Mouse (Mus musculus): Measurements from ENCODE around the gene Bsn.

The Bsn gene

DNA sequence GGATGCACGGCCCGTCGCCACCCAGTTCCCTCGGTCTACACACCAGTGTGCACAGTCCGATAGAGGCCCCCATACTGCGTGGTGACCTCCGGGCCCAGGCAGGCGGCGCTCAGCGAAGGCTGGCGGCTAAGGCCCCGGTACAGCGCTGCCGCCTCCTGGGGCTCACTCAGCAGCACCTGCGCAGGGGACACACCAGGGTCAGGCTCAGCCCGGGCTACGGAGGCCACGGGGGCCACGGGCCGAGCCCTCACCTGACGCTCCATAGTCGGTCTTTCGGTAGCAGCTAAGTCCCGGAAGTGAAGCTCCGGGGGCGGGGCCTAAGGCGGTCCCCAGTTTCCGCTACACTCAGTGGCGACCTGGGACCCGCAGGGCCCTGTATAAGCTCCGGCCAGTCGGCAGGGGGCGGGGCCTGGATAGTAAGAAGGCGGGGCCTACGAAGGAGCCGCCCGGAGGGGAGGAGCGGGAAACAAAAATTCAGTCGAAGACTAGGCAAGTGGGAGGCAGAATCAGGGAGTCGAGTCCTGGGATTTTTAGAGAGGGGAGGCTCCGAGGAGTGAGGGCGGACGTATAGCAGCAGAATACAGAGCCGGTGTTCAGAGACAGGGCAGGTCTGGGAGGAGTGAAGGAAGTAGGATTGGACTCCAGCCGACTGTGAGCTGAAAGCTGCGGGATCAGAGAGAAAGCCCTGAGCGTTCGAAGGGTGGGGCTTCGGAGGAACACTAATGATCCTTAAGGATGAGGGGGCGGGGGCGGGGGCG is 95.8 kb downstream of the Bsn start, which contains the start of gene Apeh:
Apeh (minus strand) TSS at position 423 of the 758 bp plus-strand sequence.
- peak; percentile 99 for DNase-seq (ENCODE audit: inconsistent ontology term)

DNA sequence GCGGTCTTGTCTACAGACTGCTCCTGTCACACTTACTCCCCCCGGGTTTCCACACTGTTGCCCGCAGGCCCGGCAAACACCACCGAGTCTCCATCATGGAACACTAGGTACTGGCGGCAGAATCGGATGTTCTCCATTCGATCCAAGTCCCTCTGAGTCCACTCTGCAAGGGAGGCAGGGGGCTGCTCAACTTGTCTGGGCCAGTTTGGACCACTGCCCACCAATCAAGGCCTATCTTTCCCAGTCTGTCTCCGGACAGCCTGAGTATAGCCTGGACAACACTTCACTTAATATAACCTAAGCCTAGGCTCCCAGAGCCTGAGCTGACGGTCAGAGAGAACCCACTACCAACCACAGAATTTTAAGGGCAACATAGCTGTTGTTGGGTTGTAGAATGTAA is 96.6 kb downstream of the Bsn start:
- DNase-seq (ENCODE audit: inconsistent ontology term) = no peak

DNA sequence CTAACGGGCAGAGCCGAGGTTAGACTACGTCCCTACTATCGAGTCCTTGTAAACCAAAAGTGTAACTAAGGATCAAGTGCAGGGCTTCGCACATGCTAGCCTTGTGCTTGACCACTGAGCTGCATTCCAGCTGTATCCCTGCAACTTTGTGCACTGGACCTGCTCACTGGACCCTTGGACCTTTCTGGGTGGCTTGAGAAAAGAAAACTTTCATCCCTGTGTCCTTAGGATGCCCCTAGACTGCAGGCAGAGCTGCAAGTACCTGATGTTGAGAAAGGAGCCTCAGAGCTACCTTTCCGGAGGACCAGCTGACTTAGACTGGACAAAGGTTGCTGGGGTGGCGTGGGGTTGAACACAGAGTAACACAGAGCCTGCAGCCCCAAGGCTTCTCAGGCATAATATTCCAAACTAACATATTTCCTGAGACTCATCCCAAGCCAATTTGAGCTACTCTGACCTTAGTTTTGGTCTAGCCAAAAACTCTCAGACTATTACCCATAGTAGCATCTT is 99.5 kb downstream of the Bsn start:
- DNase-seq (ENCODE audit: inconsistent ontology term) = no peak

DNA sequence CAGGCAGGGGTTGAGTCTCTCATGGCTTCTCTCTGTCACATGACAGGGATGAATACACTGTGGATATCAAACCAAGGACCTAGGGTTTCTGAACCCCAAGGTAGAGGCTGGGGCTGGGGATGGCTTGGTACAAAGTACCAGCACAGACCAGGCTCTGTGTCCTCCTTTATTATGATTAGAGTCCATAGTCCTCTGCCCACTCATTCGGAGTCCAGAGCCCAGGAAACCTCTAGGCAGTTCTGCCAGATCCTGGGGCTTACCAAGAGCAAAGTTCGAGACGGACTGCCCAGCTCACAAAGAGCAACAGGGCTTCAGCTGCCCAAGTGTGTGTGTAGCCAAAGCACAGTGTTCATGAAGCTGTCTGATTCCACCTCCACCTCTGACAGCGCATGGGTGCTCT is 104.9 kb downstream of the Bsn start:
- DNase-seq (ENCODE audit: inconsistent ontology term) = no peak

DNA sequence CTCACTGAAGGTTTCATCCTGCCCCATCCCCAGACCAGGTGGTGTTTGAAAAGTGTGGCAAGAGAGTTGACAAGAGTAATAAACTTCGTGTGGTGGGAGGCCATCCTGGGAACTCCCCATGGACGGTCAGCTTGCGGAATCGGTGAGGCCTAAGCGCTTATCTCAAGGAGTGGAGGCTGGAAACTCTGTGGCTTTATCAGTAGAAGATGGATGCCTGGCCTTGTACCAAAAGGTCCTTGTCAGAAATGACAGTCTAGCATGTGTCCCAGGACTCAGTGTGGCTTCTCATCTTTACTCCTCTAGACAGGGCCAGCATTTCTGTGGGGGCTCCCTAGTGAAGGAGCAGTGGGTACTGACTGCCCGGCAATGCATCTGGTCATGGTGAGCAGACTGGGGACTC is 106.6 kb downstream of the Bsn start:
- DNase-seq (ENCODE audit: inconsistent ontology term) = no peak

DNA sequence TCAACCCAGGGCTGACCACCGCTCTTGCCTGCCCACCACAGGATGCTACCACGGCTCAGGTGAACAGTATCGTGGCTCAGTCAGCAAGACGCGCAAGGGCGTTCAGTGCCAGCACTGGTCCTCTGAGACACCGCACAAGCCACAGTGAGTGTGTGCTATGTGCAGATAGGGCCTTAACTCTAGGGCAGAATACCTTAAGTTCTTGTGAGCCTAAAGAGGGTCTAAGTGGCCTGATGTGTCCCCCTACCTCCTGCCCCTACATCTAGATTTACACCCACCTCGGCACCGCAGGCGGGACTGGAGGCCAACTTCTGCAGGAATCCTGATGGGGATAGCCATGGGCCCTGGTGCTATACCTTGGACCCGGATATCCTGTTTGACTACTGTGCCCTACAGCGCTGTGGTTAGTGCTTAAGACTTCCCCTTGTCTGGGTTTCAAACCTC is 107.2 kb downstream of the Bsn start, which contains the start of gene Rnf123:
Rnf123 (minus strand) TSS at position 359 of the 444 bp plus-strand sequence.
- DNase-seq (ENCODE audit: inconsistent ontology term) = no peak

DNA sequence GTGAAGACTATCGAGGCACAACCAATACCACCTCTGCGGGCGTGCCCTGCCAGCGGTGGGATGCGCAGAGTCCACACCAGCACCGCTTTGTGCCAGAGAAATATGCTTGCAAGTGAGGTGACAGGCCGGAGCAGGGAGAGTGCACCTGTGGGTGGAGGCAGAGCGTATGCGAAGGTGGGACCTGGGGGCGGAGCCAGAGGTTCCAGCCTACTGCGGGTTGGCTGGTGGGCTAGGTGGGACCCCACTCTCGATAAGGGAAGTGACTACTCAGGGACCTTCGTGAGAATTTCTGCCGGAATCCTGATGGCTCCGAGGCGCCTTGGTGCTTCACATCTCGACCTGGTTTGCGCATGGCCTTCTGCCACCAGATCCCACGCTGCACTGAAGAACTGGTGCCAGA is 107.6 kb downstream of the Bsn start:
- DNase-seq (ENCODE audit: inconsistent ontology term) = no peak

DNA sequence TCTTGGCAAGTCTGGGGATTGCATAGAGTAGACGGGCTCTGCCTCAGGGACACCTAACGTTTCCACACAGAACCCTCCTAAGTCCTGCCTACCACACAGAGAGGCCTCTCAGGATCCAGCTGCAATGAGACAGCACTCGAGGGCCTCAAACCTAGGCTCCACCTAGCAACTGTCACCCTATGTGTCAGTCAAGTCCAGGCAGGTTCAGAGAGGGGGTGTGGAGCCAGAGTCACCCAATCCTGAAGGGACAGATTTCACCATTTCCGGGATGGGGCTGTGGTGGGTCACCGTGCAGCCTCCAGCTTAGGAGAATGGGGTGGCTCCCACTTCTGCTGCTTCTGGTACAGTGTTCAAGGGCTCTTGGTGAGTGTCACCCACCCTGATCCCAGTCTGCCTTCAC is 110.0 kb downstream of the Bsn start, which contains the start of gene Mst1:
Mst1 (plus strand) TSS at position 269 of the 400 bp plus-strand sequence.
- no peak for DNase-seq (ENCODE audit: inconsistent ontology term)

DNA sequence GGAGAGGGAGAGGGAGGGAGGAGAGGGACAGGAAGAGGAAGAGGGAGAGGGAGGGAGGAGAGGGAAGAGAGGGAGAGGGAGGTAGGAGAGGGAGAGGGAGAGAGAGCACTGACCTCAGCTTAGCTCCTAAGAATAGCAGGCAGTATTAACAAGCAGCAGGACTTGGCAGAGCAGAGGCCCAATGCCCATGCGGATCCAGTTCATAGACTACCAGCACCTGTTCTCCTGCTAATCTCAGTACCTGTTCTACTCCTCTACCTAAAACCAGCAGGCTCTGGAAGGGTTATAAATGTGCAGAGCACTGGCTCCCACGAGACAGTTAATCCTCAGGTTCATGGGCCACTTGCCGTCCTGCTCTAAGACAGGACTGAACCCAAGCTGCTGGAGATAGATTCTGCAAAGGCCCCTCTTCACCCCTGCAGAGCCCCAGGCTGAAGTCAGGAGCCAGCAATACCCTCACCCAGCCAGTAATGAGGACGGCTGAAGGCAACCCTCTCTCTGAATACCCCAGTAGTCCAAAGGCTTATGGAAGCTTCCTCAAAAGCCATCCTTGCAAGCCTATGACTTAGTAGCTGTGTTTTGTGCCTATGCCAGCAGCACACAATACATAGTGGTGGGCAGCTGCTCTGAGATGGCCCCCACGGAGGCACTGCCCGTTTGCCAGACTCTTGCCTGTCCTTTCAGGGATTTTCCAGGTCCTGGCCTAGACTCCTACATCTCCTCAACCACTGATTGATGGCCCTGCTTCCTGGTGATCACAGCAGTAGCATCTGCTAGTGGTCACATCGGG is 116.8 kb downstream of the Bsn start:
- DNase-seq (ENCODE audit: inconsistent ontology term) = no peak

DNA sequence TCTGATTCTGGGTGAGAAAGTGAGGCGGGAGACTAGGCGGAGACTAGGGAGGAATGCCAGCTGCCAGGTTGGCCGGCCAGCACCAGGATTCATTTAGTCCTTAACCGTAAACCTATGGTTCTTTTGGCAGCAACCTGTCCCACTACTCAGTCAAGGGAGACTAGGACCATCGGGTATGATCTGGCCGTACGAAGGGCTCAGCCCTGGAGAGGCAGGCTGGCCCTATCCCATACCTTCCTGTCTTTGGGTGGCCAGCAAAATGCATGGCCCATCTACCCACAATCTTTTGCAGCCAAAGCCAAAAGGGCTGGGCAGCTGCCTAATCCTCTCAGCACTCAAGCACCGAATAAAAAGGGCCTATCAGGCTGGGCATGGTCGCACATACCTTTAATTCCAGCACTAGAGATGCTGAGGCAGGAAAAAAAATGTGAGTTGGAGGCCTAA is 117.7 kb downstream of the Bsn start:
- DNase-seq (ENCODE audit: inconsistent ontology term) = peak; percentile 35

DNA sequence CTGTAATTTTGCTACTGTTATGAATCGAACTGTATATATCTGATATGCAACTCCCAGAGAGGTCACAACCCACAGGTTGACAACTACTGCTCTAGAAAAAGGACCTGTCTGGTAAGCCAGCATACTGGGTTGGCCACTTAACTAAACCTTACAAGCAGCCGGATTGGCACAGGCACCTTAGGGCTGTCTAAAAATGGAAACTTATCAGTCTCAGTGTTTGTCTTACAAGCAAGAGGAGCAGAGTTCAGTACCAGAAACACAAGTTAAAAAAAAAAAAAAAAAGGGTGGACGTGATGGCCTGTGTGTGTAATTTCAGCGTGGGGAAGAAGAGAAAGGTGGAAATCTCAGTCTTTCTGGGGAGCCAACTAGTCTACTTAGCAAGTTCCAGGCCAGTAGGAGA is 118.4 kb downstream of the Bsn start:
- DNase-seq (ENCODE audit: inconsistent ontology term) = no peak

DNA sequence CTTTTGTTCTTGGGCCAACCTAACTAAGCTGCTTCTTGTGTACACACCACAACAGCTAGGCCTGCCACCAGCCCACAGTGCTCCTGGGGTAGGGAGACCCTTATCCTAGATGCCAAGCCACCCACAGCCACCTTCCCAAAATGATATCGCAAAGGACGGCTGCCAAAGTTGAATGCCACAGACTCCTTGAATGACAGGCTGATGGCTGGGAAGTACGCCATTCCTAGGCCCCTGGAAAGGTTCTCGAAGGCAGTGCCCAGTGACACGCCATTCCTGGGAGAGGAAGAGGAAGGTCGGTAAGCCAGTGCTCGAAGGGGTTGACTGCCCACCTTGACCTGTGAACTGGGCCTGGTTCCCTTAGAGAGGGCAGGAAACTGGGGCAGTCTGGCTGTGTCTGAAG is 120.7 kb downstream of the Bsn start:
- DNase-seq (ENCODE audit: inconsistent ontology term) = no peak

DNA sequence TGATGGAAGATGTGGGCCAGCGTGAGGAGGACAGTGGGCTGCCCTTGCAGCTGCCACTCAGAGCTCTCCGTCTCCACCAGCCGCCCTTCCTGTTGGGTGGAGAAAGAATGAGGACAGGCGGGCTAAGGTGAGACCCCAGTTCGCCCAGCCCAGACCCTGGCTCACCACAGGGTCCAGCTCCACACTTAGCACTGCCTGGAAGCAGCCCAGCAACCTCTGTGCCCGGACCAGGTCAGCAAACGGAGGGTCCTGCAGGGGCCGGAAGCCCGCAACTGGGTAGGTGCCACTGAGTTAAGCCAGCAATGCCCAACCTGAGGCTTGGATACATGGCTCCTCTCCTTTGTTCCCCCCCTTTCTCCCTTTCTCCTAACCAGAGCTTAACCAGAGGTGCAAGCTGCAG is 121.2 kb downstream of the Bsn start:
- DNase-seq (ENCODE audit: inconsistent ontology term) = no peak

DNA sequence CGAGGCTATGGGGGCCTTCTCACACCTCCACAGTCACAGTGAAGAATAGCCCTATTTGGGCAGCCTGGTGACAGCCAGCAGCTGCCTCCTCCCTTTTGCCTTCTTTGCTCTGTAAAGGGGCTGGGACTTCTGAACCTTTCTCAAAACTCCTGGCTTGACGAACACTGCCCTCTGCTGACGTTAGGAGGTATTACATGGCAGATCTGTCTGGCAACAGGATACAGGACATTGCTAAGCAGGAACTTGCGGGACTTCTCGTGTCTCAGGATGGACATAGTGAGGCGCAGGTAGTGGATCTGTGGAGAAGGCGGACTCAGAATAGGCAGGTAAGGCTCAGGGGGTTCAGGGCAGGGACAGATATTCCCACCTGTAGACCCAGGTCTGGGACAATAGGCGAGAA is 122.3 kb downstream of the Bsn start:
- peak; percentile 71 for DNase-seq (ENCODE audit: inconsistent ontology term)

DNA sequence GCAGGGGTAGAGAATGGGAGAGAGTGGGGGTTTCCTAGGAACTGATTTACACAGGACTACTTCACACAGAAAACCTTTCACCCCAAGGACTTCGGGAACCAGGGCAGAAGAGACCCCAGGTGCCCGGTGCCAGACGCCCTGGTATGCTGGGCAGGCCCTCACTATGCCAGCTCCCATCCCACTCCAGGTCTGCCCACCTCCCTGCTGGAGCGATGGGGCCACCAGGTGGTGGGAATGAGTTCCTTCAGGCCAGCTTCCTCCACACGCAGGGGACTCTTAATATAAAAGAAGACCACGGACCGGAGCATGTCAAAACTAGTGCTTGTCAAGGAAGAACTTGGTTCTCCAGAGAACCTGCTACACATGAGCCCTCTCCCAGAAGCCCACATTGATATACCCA is 123.0 kb downstream of the Bsn start:
- no peak for DNase-seq (ENCODE audit: inconsistent ontology term)

DNA sequence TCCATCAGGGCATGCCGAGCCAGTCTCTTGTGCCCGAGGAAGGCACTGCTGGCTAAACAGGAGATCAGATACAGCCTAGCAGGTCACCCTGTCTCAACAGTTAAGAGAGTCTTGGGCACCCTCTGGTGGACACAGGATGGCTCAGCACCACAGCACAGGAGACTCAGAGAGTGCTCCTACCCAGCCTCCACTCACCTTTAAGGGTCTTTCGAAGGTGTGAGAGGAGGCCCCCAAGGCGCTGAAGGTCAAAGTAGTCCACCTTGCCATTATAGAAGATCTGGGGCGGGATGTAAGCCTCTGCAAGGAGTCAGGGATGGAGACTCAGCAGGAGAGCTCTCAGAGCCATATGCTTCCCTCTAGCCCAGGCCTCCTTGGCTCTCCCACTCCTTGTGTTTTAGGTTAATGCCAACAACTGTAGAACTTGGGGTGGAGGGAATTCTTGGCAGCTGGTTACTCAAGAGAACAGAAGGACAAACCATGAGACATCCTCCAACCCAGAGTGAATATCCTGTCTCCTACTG is 124.6 kb downstream of the Bsn start:
- peak; percentile 32 for DNase-seq (ENCODE audit: inconsistent ontology term)

DNA sequence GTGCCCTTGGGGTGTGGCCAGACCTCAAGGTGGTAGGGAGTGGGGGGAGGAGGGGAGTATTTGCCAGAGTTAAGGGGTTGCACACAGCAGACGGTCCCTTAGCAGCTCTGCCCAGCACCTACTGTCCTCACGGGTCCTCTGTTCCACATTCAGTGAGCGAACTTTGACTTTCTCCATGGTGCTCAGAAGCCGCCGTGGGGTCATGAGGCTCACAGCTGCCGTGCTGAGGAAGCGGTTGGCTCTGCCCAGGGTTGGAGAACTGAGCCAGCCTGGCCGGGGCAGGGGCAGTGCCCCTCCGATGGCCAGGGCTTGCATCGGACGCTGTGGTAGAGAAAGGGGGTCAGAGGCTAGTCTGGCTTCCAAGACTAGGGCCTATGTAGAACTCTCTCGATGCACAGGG is 126.8 kb downstream of the Bsn start:
- DNase-seq (ENCODE audit: inconsistent ontology term) = no peak

DNA sequence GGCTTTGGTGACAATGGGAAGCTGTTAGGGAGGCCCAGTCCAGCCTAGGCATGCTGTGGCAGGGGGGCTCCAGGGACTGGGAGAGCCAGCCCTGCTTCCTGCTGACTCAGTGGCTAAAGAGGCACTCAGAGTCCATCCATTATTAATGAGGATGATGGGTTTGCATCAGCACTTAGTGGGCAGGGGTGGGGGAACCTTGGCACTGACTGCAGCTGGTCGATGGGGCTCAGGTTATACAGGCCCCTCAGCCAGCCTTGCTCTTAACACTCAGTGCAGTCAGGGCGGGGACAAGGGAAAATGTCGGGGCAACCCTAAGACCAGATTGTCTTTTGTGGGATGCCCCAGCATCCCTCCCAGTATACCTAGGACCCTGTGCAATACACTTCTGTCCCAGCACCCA is 128.0 kb downstream of the Bsn start:
- DNase-seq (ENCODE audit: inconsistent ontology term) = no peak

DNA sequence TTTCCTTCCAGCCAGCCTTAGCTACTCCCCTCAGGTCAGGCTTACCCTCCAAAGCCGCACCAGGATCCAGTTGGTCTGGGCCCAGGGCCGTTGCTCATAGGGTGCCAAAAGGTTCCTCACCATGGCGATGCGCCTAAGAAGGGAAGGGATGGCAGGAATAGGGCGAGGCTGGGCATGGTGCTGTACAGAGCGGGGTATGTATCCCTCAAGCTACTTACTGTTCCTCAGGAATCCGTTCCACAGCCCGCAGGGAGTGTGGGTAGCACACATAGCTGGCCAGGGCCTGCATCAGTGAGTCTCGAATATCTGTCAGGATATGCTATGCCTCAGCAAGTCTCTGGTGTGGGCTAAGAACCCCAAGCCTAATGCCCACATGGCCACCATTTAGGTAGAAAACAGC is 131.9 kb downstream of the Bsn start:
- no peak for DNase-seq (ENCODE audit: inconsistent ontology term)

DNA sequence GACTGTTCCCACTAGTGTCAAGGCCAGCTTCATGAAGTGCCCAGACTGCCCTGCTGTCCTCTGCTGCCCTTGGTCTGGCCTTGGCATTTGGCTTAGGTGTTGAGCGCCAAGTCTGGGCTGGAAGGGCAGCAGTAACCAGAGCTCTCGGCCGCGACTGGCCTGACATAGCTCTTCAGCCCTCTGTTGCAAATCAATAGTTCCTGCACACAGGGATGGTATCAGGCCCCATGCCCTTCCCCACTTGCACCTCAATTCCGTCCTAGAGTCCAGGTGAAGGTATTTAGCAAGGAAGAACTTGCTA is 133.0 kb downstream of the Bsn start:
- no peak for DNase-seq (ENCODE audit: inconsistent ontology term)

DNA sequence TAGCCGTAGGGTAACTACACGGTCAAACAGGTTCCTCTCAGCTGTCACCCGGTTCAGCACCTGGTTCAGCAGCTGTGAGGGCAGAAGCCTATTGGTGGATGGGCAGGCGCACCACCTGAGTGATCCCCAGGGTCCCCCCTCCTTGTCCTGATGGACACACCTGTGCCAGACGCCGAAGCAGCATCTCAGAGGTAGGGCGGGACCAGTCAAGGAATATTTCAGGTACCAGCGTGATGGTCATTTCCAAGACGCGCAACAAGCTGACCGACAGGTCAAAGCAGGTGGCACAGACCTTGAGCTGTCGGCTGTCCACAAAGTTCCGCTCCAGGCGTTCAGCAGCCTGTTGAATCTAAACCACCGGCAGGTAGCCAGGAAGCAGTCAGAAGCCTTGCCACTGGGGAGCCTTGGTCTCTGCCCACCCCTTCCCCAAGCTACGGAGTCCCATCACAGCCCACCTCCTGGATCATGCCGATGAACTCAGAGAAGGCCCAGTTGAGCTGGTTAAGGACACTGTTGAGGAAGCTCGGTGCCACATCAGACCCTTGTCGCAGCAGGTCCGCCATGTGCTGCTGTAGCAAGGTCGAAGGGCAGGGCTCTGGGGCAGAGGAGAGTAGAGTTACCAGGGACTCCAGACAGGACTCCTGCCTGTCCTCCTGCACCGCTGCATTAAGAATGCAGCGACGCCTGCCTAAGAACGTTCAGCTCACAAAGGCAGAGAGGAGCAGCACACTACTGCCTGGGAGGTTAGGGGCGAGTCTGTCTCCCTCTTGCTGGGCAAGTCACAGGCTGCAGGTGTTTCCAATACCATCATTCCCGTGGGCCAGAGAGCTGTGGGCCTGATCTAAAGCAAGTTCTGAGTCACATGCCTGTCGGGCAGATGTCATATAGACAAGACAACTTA is 133.6 kb downstream of the Bsn start:
- DNase-seq (ENCODE audit: inconsistent ontology term) = no peak
